Mouse (Mus musculus) CH12.LX (cell line): ENCODE measurements around the gene Sost. TPM values are rescaled to one million over a fixed set of nuclear protein-coding genes. Genes with fewer than 3 reads are reported as not detected.

ENCODE experiments used
- DNase-seq: peaks from one replicate; pipeline ENCODE4 v3.0.0-alpha.2; 2013; ENCODE audit errors: extremely low read depth
- H3K27ac ChIP-seq: 2 replicates; pipeline ENCODE4 v1.5.1; 2012; ENCODE audit warnings: low read depth, mild to moderate bottlenecking, control low read depth, moderate library complexity; ENCODE audit not compliant: insufficient read depth
- H3K27me3 ChIP-seq: replicated peaks from 2 replicates; pipeline ENCODE3; 2012; ENCODE audit warnings: inconsistent platforms
- H3K36me3 ChIP-seq, 2 experiments: replicated peaks in 1 of 2; 2 replicates each; pipeline versions ENCODE3 to v1.6.1; 2012; ENCODE audit warnings: inconsistent platforms in 1 of 2, low read length in 1 of 2, mild to moderate bottlenecking in 1 of 2, mixed read lengths in 1 of 2, moderate library complexity in 1 of 2; ENCODE audit not compliant: control insufficient read depth in 1 of 2, insufficient read depth in 1 of 2
- H3K4me1 ChIP-seq, 2 experiments: 2 replicates each; pipeline ENCODE4 v1.6.1; 2012; ENCODE audit warnings: inconsistent platforms in 1 of 2, moderate library complexity in 1 of 2; ENCODE audit not compliant: insufficient read depth in 2 of 2, control insufficient read depth in 1 of 2
- H3K4me2 ChIP-seq: 2 replicates; pipeline ENCODE4 v1.6.1; 2012; ENCODE audit warnings: low read depth, mild to moderate bottlenecking, control low read depth; ENCODE audit not compliant: poor library complexity, insufficient read depth, severe bottlenecking
- H3K4me3 ChIP-seq, 3 experiments: fragments of 150-350 bp in 1 of 3; sonication (generic) in 1 of 3; replicated peaks in 1 of 3; 2 replicates each; pipeline versions ENCODE3 to v1.5.1; 2011 to 2012; ENCODE audit warnings: low read depth in 2 of 3, low read length in 2 of 3, mild to moderate bottlenecking in 2 of 3, moderate library complexity in 2 of 3, control low read depth in 1 of 3, improper control_type of control experiment in 1 of 3, inconsistent platforms in 1 of 3, mixed read lengths in 1 of 3; ENCODE audit not compliant: poor library complexity in 1 of 3
- H3K79me2 ChIP-seq: replicated peaks from 2 replicates; pipeline ENCODE4 v1.6.1; 2012; ENCODE audit warnings: mild to moderate bottlenecking, moderate library complexity; ENCODE audit not compliant: control insufficient read depth, poor library complexity, insufficient read depth, severe bottlenecking; ENCODE audit errors: extremely low read depth
- H3K9ac ChIP-seq: 2 replicates; pipeline ENCODE4 v1.6.1; 2012; ENCODE audit warnings: low read depth, mild to moderate bottlenecking, control low read depth, moderate library complexity; ENCODE audit not compliant: insufficient read depth
- H3K9me3 ChIP-seq: replicated peaks from 2 replicates; pipeline ENCODE3; 2012; ENCODE audit warnings: low read length, inconsistent platforms, mixed read lengths
- CHD2 ChIP-seq: IDR thresholded peaks from 2 replicates; pipeline ENCODE4 v1.6.1; 2011; ENCODE audit warnings: low read length, improper control_type of control experiment
- CTCF ChIP-seq, 2 experiments: IDR thresholded peaks in 1 of 2; conservative IDR thresholded peaks in 1 of 2; 2 replicates each; pipeline ENCODE4 v1.5.1; 2011 to 2012; ENCODE audit warnings: low read depth in 2 of 2, low read length in 2 of 2, improper control_type of control experiment in 1 of 2, inconsistent platforms in 1 of 2, mild to moderate bottlenecking in 1 of 2, moderate library complexity in 1 of 2
- ELF1 ChIP-seq: IDR thresholded peaks from 2 replicates; pipeline ENCODE4 v1.6.1; 2014; ENCODE audit warnings: low read depth, mild to moderate bottlenecking, inconsistent platforms, low read length, improper control_type of control experiment
- EP300 ChIP-seq: IDR thresholded peaks from 2 replicates; pipeline ENCODE4 v1.6.1; 2011; ENCODE audit warnings: low read length, improper control_type of control experiment
- GABPA ChIP-seq: IDR thresholded peaks from 2 replicates; pipeline ENCODE4 v1.6.1; 2012; ENCODE audit warnings: low read depth, low read length, improper control_type of control experiment, inconsistent platforms; ENCODE audit not compliant: insufficient replicate concordance
- IRF4 ChIP-seq: IDR thresholded peaks from 2 replicates; pipeline ENCODE4 v1.6.1; 2014; ENCODE audit warnings: low read depth, mild to moderate bottlenecking, inconsistent platforms, low read length, improper control_type of control experiment
- MXI1 ChIP-seq: IDR thresholded peaks from 2 replicates; pipeline ENCODE4 v1.6.1; 2011; ENCODE audit warnings: mild to moderate bottlenecking, low read depth, low read length, improper control_type of control experiment
- NRF1 ChIP-seq: IDR thresholded peaks from 2 replicates; pipeline ENCODE4 v1.6.1; 2014; ENCODE audit warnings: low read depth, mild to moderate bottlenecking, inconsistent platforms, low read length, improper control_type of control experiment, moderate library complexity
- SIN3A ChIP-seq: IDR thresholded peaks from 2 replicates; pipeline ENCODE4 v1.6.1; 2012; ENCODE audit warnings: low read length, improper control_type of control experiment, inconsistent platforms
- USF2 ChIP-seq: conservative IDR thresholded peaks from 2 replicates; pipeline ENCODE4 v1.6.1; 2011; ENCODE audit warnings: low read depth, low read length, improper control_type of control experiment
- ZNF384 ChIP-seq: IDR thresholded peaks from 2 replicates; pipeline ENCODE4 v1.6.1; 2012; ENCODE audit warnings: low read depth, low read length, improper control_type of control experiment, inconsistent platforms
- dilution Hi-C: fragments of 300-500 bp; cut with MboI; formaldehyde crosslinking; loops from 2 replicates; pipeline ENCODE4 v1.14.3; 2020; ENCODE audit warnings: low sequenced_read_pairs; ENCODE audit not compliant: extremely low pct_unique_long_range_greater_than_20kb, extremely low pct_ligation_motif_present
- in situ Hi-C: fragments of 300-500 bp; cut with MboI; formaldehyde crosslinking; loops from 3 replicates; pipeline ENCODE4 v1.14.3; 2019; ENCODE audit warnings: low sequenced_read_pairs, low pct_ligation_motif_present, low pct_unique_long_range_greater_than_20kb, mixed read lengths
- polyA plus RNA-seq: library from polyadenylated mRNA; unstranded; fragments of >175 nt; gene quantifications from 2 replicates; pipeline ENCODE4 v1.2.1, GENCODE M21; 2012; ENCODE audit warnings: low read depth; ENCODE audit not compliant: insufficient read length
- total RNA-seq, 2 experiments: library from RNA; depleted of rRNA; stranded (reverse); fragments of 300-350 nt in 1 of 2; fragments of >200 nt in 1 of 2; gene quantifications; 2 replicates each; pipeline ENCODE4 v1.2.3; 2012 to 2014

Gene Sost
- total and polyA plus RNA-seq, 3 experiments = not detected

GRCm38 (mm10) chr11:102015472-102015871 lies 48.7 kb upstream of the Sost start:
- peak; percentile 12 for DNase-seq
- TF ChIP-seq SIN3A = no peak
- no peak for TF ChIP-seq NRF1
- no peak for TF ChIP-seq ZNF384
- TF ChIP-seq ELF1 = no peak
- Histone ChIP-seq H3K4me2 (no peak overlapping the region), H3K9me3 (peaks cover 3% of the 10 kb centered on the region), H3K79me2 (no peaks in the 10 kb centered on the region), H3K4me1 (peaks cover 0 to 7% of the 10 kb centered on the region in 2 experiments; a peak in 2 of 4 replicates), H3K27ac (no peak overlapping the region), H3K36me3 (no peaks in the 10 kb centered on the region), H3K27me3 (peaks cover 91% of the 10 kb centered on the region), H3K4me3 (no peak overlapping the region), H3K9ac (no peak overlapping the region)
- dilution Hi-C loops = no loop called here
- in situ Hi-C loops = no loop called here

GRCm38 (mm10) chr11:102013201-102013600 lies 46.4 kb upstream of the Sost start:
- in situ Hi-C loops = no loop called here
- Histone ChIP-seq H3K9ac (no peak overlapping the region), H3K27ac (no peak overlapping the region), H3K4me2 (no peak overlapping the region), H3K27me3 (peaks cover 92% of the 10 kb centered on the region), H3K79me2 (no peaks in the 10 kb centered on the region), H3K4me3 (no peak overlapping the region), H3K9me3 (peaks cover 3% of the 10 kb centered on the region), H3K36me3 (no peaks in the 10 kb centered on the region), H3K4me1 (peaks cover 0 to 16% of the 10 kb centered on the region in 2 experiments; a peak in 2 of 4 replicates)
- TF ChIP-seq CTCF (conservative IDR thresholded peaks at IDR 0.05 in 1 of 2, IDR thresholded peaks at IDR 0.05 in 1 of 2; ENCODE audit: low read depth in 2 of 2, low read length in 2 of 2) = 0 out of 4 replicates have a peak, but pooled peaks of 1 of the 2 experiments have one; percentile 14
- no peak for TF ChIP-seq EP300
- dilution Hi-C loops = no loop called here
- no peak for DNase-seq

GRCm38 (mm10) chr11:102011510-102011909 lies 44.7 kb upstream of the Sost start:
- H3K4me3 ChIP-seq = no peak overlapping the region
- no peaks in the 10 kb centered on the region for H3K36me3 ChIP-seq
- H3K4me1 ChIP-seq = peaks cover 0 to 16% of the 10 kb centered on the region in 2 experiments; a peak in 2 of 4 replicates
- H3K4me2 ChIP-seq = no peak overlapping the region
- H3K27ac ChIP-seq = no peak overlapping the region
- in situ Hi-C loops = no loop called here
- H3K9me3 ChIP-seq = no peaks in the 10 kb centered on the region
- no peak overlapping the region for H3K9ac ChIP-seq
- H3K27me3 ChIP-seq = peaks cover 97% of the 10 kb centered on the region
- dilution Hi-C loops = no loop called here
- no peaks in the 10 kb centered on the region for H3K79me2 ChIP-seq
- DNase-seq = no peak
- TF ChIP-seq GABPA = no peak
- TF ChIP-seq CHD2 = no peak
- TF ChIP-seq IRF4 = no peak
- TF ChIP-seq USF2 = no peak
- no peak for TF ChIP-seq MXI1
